Mouse (Mus musculus): ENCODE measurements around the gene Tmem245. TPM values are rescaled to one million over a fixed set of nuclear protein-coding genes. Genes with fewer than 3 reads are reported as not detected.
A peak's percentile ranks its signal among the peaks of the same experiment; 100 is the strongest.
"Not testable (repeated sequence)": the region's sequence is repeated elsewhere in the genome, so short reads cannot be mapped to it uniquely, and the experiment has no call there.

Gene Tmem245
- polyA plus RNA-seq, 1 experiment from 2014 or later, result 12.5 TPM

GRCm38 (mm10) chr4:56888483-56888882, 58.8 kb downstream of the Tmem245 start:
- WGBS, result 75% methylated on average over 5 of the region's 5 CpGs
- Histone ChIP-seq H3K9me3 (no peaks in the 10 kb centered on the region), H3K4me1 (no peaks in the 10 kb centered on the region), H3K27me3 (replicated peaks) (no peaks in the 10 kb centered on the region), H3K4me2 (no peak overlapping the region), H3K4me3 (no peak overlapping the region), H3K27ac (no peak overlapping the region), H3K36me3 (replicated peaks) (no peaks in the 10 kb centered on the region; the same call in 1 of the 2 replicates), H3K9ac (no peak overlapping the region)
- ATAC-seq (replicated peaks), result no peak

- no peak for ATAC-seq (replicated peaks)
- Histone ChIP-seq H3K9ac (no peak overlapping the region), H3K4me1 (no peaks in the 10 kb centered on the region), H3K27me3 (replicated peaks) (no peaks in the 10 kb centered on the region), H3K9me3 (no peaks in the 10 kb centered on the region), H3K4me2 (no peak overlapping the region), H3K4me3 (no peak overlapping the region), H3K27ac (no peak overlapping the region), H3K36me3 (replicated peaks) (no peaks in the 10 kb centered on the region; the same call in 1 of the 2 replicates)
- WGBS, result 91% methylated on average over 6 of the region's 6 CpGs
Observed at GRCm38 (mm10) chr4:56886286-56886979, 60.8 kb downstream of the Tmem245 start.

- Histone ChIP-seq H3K4me3 (no peak overlapping the region), H3K27ac (no peak overlapping the region), H3K36me3 (replicated peaks) (no peaks in the 10 kb centered on the region; the same call in 1 of the 2 replicates), H3K9ac (no peak overlapping the region), H3K27me3 (replicated peaks) (no peaks in the 10 kb centered on the region), H3K9me3 (no peaks in the 10 kb centered on the region), H3K4me1 (no peaks in the 10 kb centered on the region), H3K4me2 (no peak overlapping the region)
- ATAC-seq (replicated peaks), result no peak
- 84% methylated on average over 11 of the region's 11 CpGs for WGBS
Observed at GRCm38 (mm10) chr4:56880036-56880703, 67.1 kb downstream of the Tmem245 start.

- Histone ChIP-seq H3K4me3 (no peak overlapping the region), H3K4me2 (no peak overlapping the region), H3K4me1 (no peaks in the 10 kb centered on the region), H3K27ac (no peak overlapping the region), H3K36me3 (replicated peaks) (no peaks in the 10 kb centered on the region), H3K9ac (no peak overlapping the region), H3K9me3 (no peaks in the 10 kb centered on the region), H3K27me3 (replicated peaks) (no peaks in the 10 kb centered on the region)
- ATAC-seq (replicated peaks), result no peak
- WGBS, result 95% methylated on average over 7 of the region's 7 CpGs
Observed at GRCm38 (mm10) chr4:56878971-56879370, 68.3 kb downstream of the Tmem245 start.

- H3K4me2 ChIP-seq, result not testable (repeated sequence)
- WGBS, result 97% methylated on average over 11 of the region's 11 CpGs
Observed at GRCm38 (mm10) chr4:56870541-56870940, 76.7 kb downstream of the Tmem245 start.

GRCm38 (mm10) chr4:56867761-56868160, 79.5 kb downstream of the Tmem245 start:
- WGBS, result 70% methylated on average over 5 of the region's 5 CpGs
- Histone ChIP-seq H3K27me3 (replicated peaks) (no peaks in the 10 kb centered on the region), H3K4me3 (no peak overlapping the region), H3K9me3 (no peaks in the 10 kb centered on the region), H3K9ac (no peak overlapping the region), H3K4me2 (no peak overlapping the region), H3K4me1 (peaks cover 21% of the 10 kb centered on the region), H3K36me3 (replicated peaks) (no peaks in the 10 kb centered on the region), H3K27ac (no peak overlapping the region)
- no peak for ATAC-seq (replicated peaks)

More at GRCm38 (mm10) chr4:56870541-56870940, 76.7 kb downstream of the Tmem245 start:
- not testable (repeated sequence) for H3K27ac ChIP-seq; H3K9me3 ChIP-seq; H3K36me3 ChIP-seq (replicated peaks); H3K27me3 ChIP-seq (replicated peaks); H3K9ac ChIP-seq; H3K4me3 ChIP-seq; ATAC-seq (replicated peaks); H3K4me1 ChIP-seq

- 45% methylated on average over 4 of the region's 4 CpGs for WGBS
- ATAC-seq (replicated peaks), result no peak
Observed at GRCm38 (mm10) chr4:56865971-56866370, 81.3 kb downstream of the Tmem245 start.

GRCm38 (mm10) chr4:56865003-56865511, 82.2 kb downstream of the Tmem245 start, which contains the start of gene Ctnnal1:
Gene Ctnnal1, minus strand, starts transcription at chr4:56865188.
- no peaks in the 10 kb centered on the region for H3K36me3 ChIP-seq (replicated peaks)
- no peaks in the 10 kb centered on the region for H3K27me3 ChIP-seq (replicated peaks)
- H3K27ac ChIP-seq, result peak within 1 kb of the TSS; percentile 82
- peak within 1 kb of the TSS; percentile 76 for H3K4me2 ChIP-seq
- peak within 1 kb of the TSS; percentile 95 for H3K9ac ChIP-seq
- peak within 1 kb of the TSS; percentile 94 for H3K4me3 ChIP-seq
- ATAC-seq (replicated peaks), result peak; percentile 97
- H3K4me1 ChIP-seq, result peaks cover 21% of the 10 kb centered on the region
- H3K9me3 ChIP-seq, result no peaks in the 10 kb centered on the region
- under 1% methylated on average over 45 of the region's 45 CpGs for WGBS

More at GRCm38 (mm10) chr4:56865971-56866370, 81.3 kb downstream of the Tmem245 start:
- no peak overlapping the region for H3K9ac ChIP-seq
- H3K4me2 ChIP-seq, result no peak overlapping the region
- H3K27ac ChIP-seq, result no peak overlapping the region
- H3K36me3 ChIP-seq (replicated peaks), result no peaks in the 10 kb centered on the region
- H3K27me3 ChIP-seq (replicated peaks), result no peaks in the 10 kb centered on the region
- H3K4me1 ChIP-seq, result peaks cover 21% of the 10 kb centered on the region
- H3K4me3 ChIP-seq, result no peak overlapping the region
- H3K9me3 ChIP-seq, result no peaks in the 10 kb centered on the region

- H3K9me3 ChIP-seq, result no peaks in the 10 kb centered on the region
- no peaks in the 10 kb centered on the region for H3K27me3 ChIP-seq (replicated peaks)
- under 1% methylated on average over 43 of the region's 49 CpGs for WGBS
Observed at GRCm38 (mm10) chr4:56864417-56865001, 82.7 kb downstream of the Tmem245 start.

GRCm38 (mm10) chr4:56864016-56864415, 83.2 kb downstream of the Tmem245 start:
- Histone ChIP-seq H3K36me3 (replicated peaks) (no peaks in the 10 kb centered on the region), H3K4me3 (peak overlapping the region; percentile 94), H3K9me3 (no peaks in the 10 kb centered on the region), H3K27me3 (replicated peaks) (no peaks in the 10 kb centered on the region), H3K4me1 (peaks cover 21% of the 10 kb centered on the region), H3K4me2 (peak overlapping the region; percentile 76), H3K27ac (peak overlapping the region; percentile 82), H3K9ac (peak overlapping the region; percentile 95)
- WGBS, result 35% methylated on average over 4 of the region's 4 CpGs
- no peak for ATAC-seq (replicated peaks)

More at GRCm38 (mm10) chr4:56864417-56865001, 82.7 kb downstream of the Tmem245 start:
- Histone ChIP-seq H3K36me3 (replicated peaks) (no peaks in the 10 kb centered on the region), H3K4me3 (peak overlapping the region; percentile 94), H3K4me1 (peaks cover 21% of the 10 kb centered on the region), H3K27ac (peak overlapping the region; percentile 82), H3K4me2 (peak overlapping the region; percentile 76), H3K9ac (peak overlapping the region; percentile 95)
- ATAC-seq (replicated peaks), result peak; percentile 81

GRCm38 (mm10) chr4:56861551-56861950, 85.7 kb downstream of the Tmem245 start:
- H3K9ac ChIP-seq, result no peak overlapping the region
- H3K4me1 ChIP-seq, result peaks cover 21% of the 10 kb centered on the region
- H3K27ac ChIP-seq, result no peak overlapping the region
- no peak overlapping the region for H3K4me3 ChIP-seq
- H3K4me2 ChIP-seq, result no peak overlapping the region
- H3K36me3 ChIP-seq (replicated peaks), result no peaks in the 10 kb centered on the region
- no peak for ATAC-seq (replicated peaks)
- WGBS, result 94% methylated on average over 4 of the region's 4 CpGs
- no peaks in the 10 kb centered on the region for H3K27me3 ChIP-seq (replicated peaks)
- no peaks in the 10 kb centered on the region for H3K9me3 ChIP-seq

- no peaks in the 10 kb centered on the region for H3K9me3 ChIP-seq
- H3K27ac ChIP-seq, result no peak overlapping the region
- ATAC-seq (replicated peaks), result no peak
- peaks cover 10% of the 10 kb centered on the region for H3K4me1 ChIP-seq
- 67% methylated on average over 9 of the region's 9 CpGs for whole genome bisulfite sequencing
- H3K9ac ChIP-seq, result no peak overlapping the region
- H3K36me3 ChIP-seq (replicated peaks), result no peaks in the 10 kb centered on the region
- H3K27me3 ChIP-seq (replicated peaks), result no peaks in the 10 kb centered on the region
- H3K4me3 ChIP-seq, result no peak overlapping the region
- no peak overlapping the region for H3K4me2 ChIP-seq
Observed at GRCm38 (mm10) chr4:56858733-56859132, 88.5 kb downstream of the Tmem245 start.

Measured in midbrain, embryonic 15.5 days (tissue).